Mouse (Mus musculus) heart, postnatal 0 days (tissue): ENCODE results near the gene Gnptab.

Experiments used
- CTCF ChIP-seq: IDR thresholded peaks from 2 replicates; pipeline ENCODE4 v1.5.1; 2016; ENCODE audit warnings: antibody characterized with exemption, control low read depth, low read depth
- EP300 ChIP-seq: IDR thresholded peaks from 2 replicates; pipeline ENCODE4 v1.6.1; 2016; ENCODE audit warnings: antibody characterized with exemption, low read depth

- TF ChIP-seq CTCF (no peak), EP300 (no peak)
Measured at GRCm38 (mm10) chr10:88390096-88390790, 11.3 kb downstream of the Gnptab start.
